Mouse (Mus musculus) cerebellum, adult (tissue): ENCODE results near the gene Agt.
A peak's percentile ranks its signal among the peaks of the same experiment; 100 is the strongest.

ENCODE experiments used
- ATAC-seq: cut with Nextera tagmentation; 2 replicates; pipeline ENCODE4 v1.9.2; 2017; ENCODE audit warnings: mild to moderate bottlenecking, moderate library complexity, mixed read lengths; ENCODE audit not compliant: insufficient number of reproducible peaks, low FRiP score, low TSS enrichment

The Agt gene

GRCm38 (mm10) chr8:124556164-124556563, 13.3 kb downstream of the Agt start:
- ATAC-seq = no peak

- ATAC-seq = no peak
Measured at GRCm38 (mm10) chr8:124555113-124555750, 14.3 kb downstream of the Agt start.

- ATAC-seq = no peak
Measured at GRCm38 (mm10) chr8:124551011-124551661, 18.4 kb downstream of the Agt start.

- ATAC-seq = no peak
Measured at GRCm38 (mm10) chr8:124548187-124548586, 21.3 kb downstream of the Agt start.

GRCm38 (mm10) chr8:124547269-124547668, 22.2 kb downstream of the Agt start:
- ATAC-seq = no peak

- no peak for ATAC-seq
Measured at GRCm38 (mm10) chr8:124546815-124547214, 22.7 kb downstream of the Agt start.

- no peak for ATAC-seq
Measured at GRCm38 (mm10) chr8:124546371-124546770, 23.1 kb downstream of the Agt start.

GRCm38 (mm10) chr8:124543272-124543671, 26.2 kb downstream of the Agt start:
- no peak for ATAC-seq

GRCm38 (mm10) chr8:124542001-124542400, 27.5 kb downstream of the Agt start:
- no peak for ATAC-seq

GRCm38 (mm10) chr8:124540906-124541305, 28.6 kb downstream of the Agt start:
- no peak for ATAC-seq

GRCm38 (mm10) chr8:124535451-124535850, 34.1 kb downstream of the Agt start:
- no peak for ATAC-seq

GRCm38 (mm10) chr8:124532626-124533025, 36.9 kb downstream of the Agt start:
- ATAC-seq = no peak

GRCm38 (mm10) chr8:124530996-124531395, 38.5 kb downstream of the Agt start:
- no peak for ATAC-seq

- ATAC-seq = peak; percentile 37; the same call in 1 of the 2 replicates
Measured at GRCm38 (mm10) chr8:124530556-124530955, 39.0 kb downstream of the Agt start.

- peak; percentile 86 for ATAC-seq
Measured at GRCm38 (mm10) chr8:124530076-124530475, 39.4 kb downstream of the Agt start.

GRCm38 (mm10) chr8:124526261-124526660, 43.2 kb downstream of the Agt start:
- ATAC-seq = no peak

- ATAC-seq = no peak
Measured at GRCm38 (mm10) chr8:124521946-124522345, 47.6 kb downstream of the Agt start.

- peak; percentile 98 for ATAC-seq
Measured at GRCm38 (mm10) chr8:124520249-124521080, 49.0 kb downstream of the Agt start, which contains the start of gene Cog2. TSS of gene Cog2 (plus strand) at chr8:124520767.

GRCm38 (mm10) chr8:124517142-124517541, 52.4 kb downstream of the Agt start:
- no peak for ATAC-seq

- no peak for ATAC-seq
Measured at GRCm38 (mm10) chr8:124516525-124516924, 53.0 kb downstream of the Agt start.

GRCm38 (mm10) chr8:124516039-124516438, 53.5 kb downstream of the Agt start:
- ATAC-seq = no peak
